Comparison of ENCODE assay signal across 1 mouse cellular context in the genomic region with DNA sequence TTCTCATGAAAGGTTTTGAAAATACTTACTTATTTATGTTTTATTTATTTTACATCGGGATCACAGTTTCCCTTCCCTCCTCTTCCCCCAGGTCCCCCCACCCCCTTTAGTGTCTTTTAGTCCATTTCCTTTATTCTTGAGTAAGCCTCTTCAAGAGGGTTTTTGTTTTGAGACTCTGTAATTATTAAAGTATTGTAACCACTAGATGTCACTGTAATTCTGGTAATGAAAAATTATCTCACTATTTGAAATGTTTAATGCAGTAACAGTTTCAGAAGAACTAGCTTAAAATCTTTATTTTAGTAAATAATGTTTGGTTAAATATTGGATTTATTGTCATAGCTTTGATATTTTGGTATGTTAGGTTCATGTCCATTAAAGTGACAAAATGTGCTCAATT.
TF ChIP-seq lines count a peak whose summit lies in the region.

No protein-coding gene starts in this region.

TF ChIP-seq in MEL, 35 proteins besides CTCF, POLR2A, EP300 and RAD21:
- TF ChIP-seq E2F4 (IDR thresholded peaks at IDR 0.05; ENCODE audit: borderline replicate concordance, low read depth, low read length) (no peak), CHD2 (IDR thresholded peaks at IDR 0.05; ENCODE audit: low read length) (no peak), UBTF (IDR thresholded peaks at IDR 0.05; ENCODE audit: borderline replicate concordance, insufficient read depth, low read depth, low read length) (no peak), ZKSCAN1 (IDR thresholded peaks at IDR 0.05; ENCODE audit: low read depth, low read length) (no peak), JUND (IDR thresholded peaks at IDR 0.05; ENCODE audit: low read depth, low read length) (no peak), BHLHE40 (IDR thresholded peaks at IDR 0.05; ENCODE audit: borderline replicate concordance, low read depth, low read length) (no peak), NELFE (IDR thresholded peaks at IDR 0.05; ENCODE audit: low read depth, low read length) (no peak), KAT2A (conservative IDR thresholded peaks at IDR 0.05; ENCODE audit: low read depth, low read length) (no peak), MEF2A (IDR thresholded peaks at IDR 0.05; ENCODE audit: extremely low read depth, insufficient replicate concordance, low read depth, low read length, poor library complexity, severe bottlenecking) (no peak), ELF1 (IDR thresholded peaks at IDR 0.05; ENCODE audit: low read depth, low read length) (no peak), ZC3H11A (IDR thresholded peaks at IDR 0.05; ENCODE audit: low read depth, low read length) (no peak), NRF1 (IDR thresholded peaks at IDR 0.05; ENCODE audit: insufficient read depth, low read depth, low read length, poor library complexity, severe bottlenecking) (no peak), MYC (IDR thresholded peaks at IDR 0.05; ENCODE audit: low read depth, low read length) (no peak), USF2 (IDR thresholded peaks at IDR 0.05; ENCODE audit: borderline replicate concordance in 1 of 2, insufficient read depth in 1 of 2, low read depth in 1 of 2, low read length in 2 of 2) (no peak), TCF12 (IDR thresholded peaks at IDR 0.05; ENCODE audit: low read depth, low read length) (no peak), TAL1 (IDR thresholded peaks at IDR 0.05; ENCODE audit: low read length) (no peak), ETS1 (IDR thresholded peaks at IDR 0.05; ENCODE audit: low read depth, low read length) (no peak), USF1 (IDR thresholded peaks at IDR 0.05; ENCODE audit: low read depth, low read length) (no peak)
